ENCODE assay signal across 8 mouse cellular contexts in the genomic region with DNA sequence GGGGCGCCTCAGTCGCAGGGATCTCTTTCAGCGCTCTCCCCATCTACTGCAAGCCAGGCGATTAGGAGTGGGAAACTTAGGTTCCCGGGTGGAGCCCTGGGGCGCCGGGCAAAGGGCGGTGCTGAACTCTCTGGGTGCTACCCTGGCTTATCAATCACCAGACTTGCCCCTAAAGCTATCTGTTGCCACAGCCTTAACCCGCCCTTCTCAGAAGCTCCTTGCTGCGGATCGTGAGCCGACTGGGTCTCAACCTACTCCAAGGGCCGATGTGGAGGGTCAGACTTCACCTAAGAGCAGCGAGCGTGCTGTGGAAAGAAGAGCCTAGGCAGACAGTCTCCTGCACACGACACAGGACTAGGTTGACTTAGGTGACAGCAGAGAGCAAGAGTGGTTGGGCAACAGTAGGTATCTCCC. TPM values are rescaled to one million over a fixed set of nuclear protein-coding genes. Genes with fewer than 3 reads are reported as not detected.
DNase-seq lines count a peak whose midpoint lies in the region; ATAC-seq lines count a peak whose summit lies in the region.

No protein-coding gene starts in this region.

- peak; percentile 18 for ATAC-seq in forebrain, embryonic 15.5 days (replicated peaks)
- peak; percentile 23 for ATAC-seq in kidney, embryonic 16.5 days (ENCODE audit: low FRiP score, low TSS enrichment)
- ATAC-seq in midbrain, embryonic 15.5 days (replicated peaks) = peak; percentile 22

- 0% methylated on average over 16 of the region's 16 CpGs for WGBS in forebrain, embryonic 15.5 days
- WGBS in kidney, embryonic 16.5 days = 0% methylated on average over 16 of the region's 16 CpGs
- WGBS in midbrain, embryonic 15.5 days = under 1% methylated on average over 16 of the region's 16 CpGs

- H3K27me3 ChIP-seq in forebrain, embryonic 15.5 days = no peaks in the 10 kb centered on the region
- H3K27me3 ChIP-seq in kidney, embryonic 16.5 days (ENCODE audit: insufficient read depth, low read length) = no peaks in the 10 kb centered on the region
- no peaks in the 10 kb centered on the region for H3K27me3 ChIP-seq in midbrain, embryonic 15.5 days (replicated peaks)

- DNase-seq in heart, adult 11 months = peak; percentile 95
- no peak for DNase-seq in heart, adult 9 months (ENCODE audit: low spot score in 2 of 2)
- DNase-seq in Muller cell, postnatal 12 days (ENCODE audit: inconsistent ontology term) = peak; percentile 55
- DNase-seq in ovary, adult 18-20 months (ENCODE audit: low spot score) = no peak
- DNase-seq in ovary, postnatal 10 days (ENCODE audit: low spot score) = no peak

- peak overlapping the region; percentile 68 for H3K9ac ChIP-seq in forebrain, embryonic 15.5 days (replicated peaks)
- peak overlapping the region; percentile 81 for H3K9ac ChIP-seq in kidney, embryonic 16.5 days (replicated peaks; ENCODE audit: low read length)
- H3K9ac ChIP-seq in midbrain, embryonic 15.5 days = peak overlapping the region; percentile 75

- no peaks in the 10 kb centered on the region for H3K9me3 ChIP-seq in forebrain, embryonic 15.5 days
- H3K9me3 ChIP-seq in kidney, embryonic 16.5 days (ENCODE audit: low read length) = no peaks in the 10 kb centered on the region
- H3K9me3 ChIP-seq in midbrain, embryonic 15.5 days = no peaks in the 10 kb centered on the region

- peaks cover 17% of the 10 kb centered on the region for H3K4me1 ChIP-seq in forebrain, embryonic 15.5 days
- peaks cover 20% of the 10 kb centered on the region for H3K4me1 ChIP-seq in kidney, embryonic 16.5 days (ENCODE audit: insufficient read depth, low read length)
- peaks cover 20% of the 10 kb centered on the region for H3K4me1 ChIP-seq in midbrain, embryonic 15.5 days

- H3K4me3 ChIP-seq in forebrain, embryonic 15.5 days = peak overlapping the region; percentile 77
- H3K4me3 ChIP-seq in kidney, embryonic 16.5 days (ENCODE audit: low read length) = peak overlapping the region; percentile 71
- peak overlapping the region; percentile 61 for H3K4me3 ChIP-seq in midbrain, embryonic 15.5 days

- H3K4me2 ChIP-seq in forebrain, embryonic 15.5 days (replicated peaks) = peak overlapping the region; percentile 98
- H3K4me2 ChIP-seq in kidney, embryonic 16.5 days (replicated peaks; ENCODE audit: low read depth, low read length) = peak overlapping the region; percentile 79
- H3K4me2 ChIP-seq in midbrain, embryonic 15.5 days = peak overlapping the region; percentile 96

- peak overlapping the region; percentile 83 for H3K27ac ChIP-seq in forebrain, embryonic 15.5 days (replicated peaks)
- H3K27ac ChIP-seq in kidney, embryonic 16.5 days (ENCODE audit: low read length) = peak overlapping the region; percentile 43; the same call in 1 of the 2 replicates
- peak overlapping the region; percentile 78 for H3K27ac ChIP-seq in midbrain, embryonic 15.5 days

- peaks cover 20% of the 10 kb centered on the region; the same call in 1 of the 2 replicates for H3K36me3 ChIP-seq in forebrain, embryonic 15.5 days
- peaks cover 21% of the 10 kb centered on the region for H3K36me3 ChIP-seq in kidney, embryonic 16.5 days (ENCODE audit: insufficient read depth, low read length)
- peaks cover 13% of the 10 kb centered on the region; the same call in 1 of the 2 replicates for H3K36me3 ChIP-seq in midbrain, embryonic 15.5 days (replicated peaks)

RNA-seq across cellular contexts. Expression of a gene that starts 0.6 kb away (rescaled TPM):
- polyA plus RNA-seq in forebrain, embryonic 15.5 days (2015; fragmentation: Nextera tagmentation; extraction: Ambion mirVana) = 42.3 and 50.5 TPM in 2 replicates
- 87.8 and 93.0 TPM in 2 replicates for polyA plus RNA-seq in kidney, embryonic 16.5 days (2015; fragmentation: Nextera tagmentation; extraction: Ambion mirVana)
- 54.7 and 61.3 TPM in 2 replicates for polyA plus RNA-seq in midbrain, embryonic 15.5 days (2015; fragmentation: Nextera tagmentation; extraction: Ambion mirVana)

RNA-seq across cellular contexts. Expression of a gene that starts 11.9 kb away (rescaled TPM):
- 45.4 and 49.0 TPM in 2 replicates for polyA plus RNA-seq in forebrain, embryonic 15.5 days (2015; fragmentation: Nextera tagmentation; extraction: Ambion mirVana)
- 37.2 and 44.3 TPM in 2 replicates for polyA plus RNA-seq in kidney, embryonic 16.5 days (2015; fragmentation: Nextera tagmentation; extraction: Ambion mirVana)
- polyA plus RNA-seq in midbrain, embryonic 15.5 days (2015; fragmentation: Nextera tagmentation; extraction: Ambion mirVana) = 54.7 and 55.0 TPM in 2 replicates

RNA-seq across cellular contexts. Expression of a gene that starts 14.8 kb away (rescaled TPM):
- 0.37 TPM in 1 of 2 replicates, not detected in the other for polyA plus RNA-seq in forebrain, embryonic 15.5 days (2015; fragmentation: Nextera tagmentation; extraction: Ambion mirVana)
- 0.10 and 0.21 TPM in 2 replicates for polyA plus RNA-seq in kidney, embryonic 16.5 days (2015; fragmentation: Nextera tagmentation; extraction: Ambion mirVana)
- not detected in 2 replicates for polyA plus RNA-seq in midbrain, embryonic 15.5 days (2015; fragmentation: Nextera tagmentation; extraction: Ambion mirVana)

RNA-seq across cellular contexts. Expression of a gene that starts 42.0 kb away (rescaled TPM):
- polyA plus RNA-seq in forebrain, embryonic 15.5 days (2015; fragmentation: Nextera tagmentation; extraction: Ambion mirVana) = 3.2 and 3.4 TPM in 2 replicates
- polyA plus RNA-seq in kidney, embryonic 16.5 days (2015; fragmentation: Nextera tagmentation; extraction: Ambion mirVana) = 2.9 and 3.3 TPM in 2 replicates
- 3.5 and 3.6 TPM in 2 replicates for polyA plus RNA-seq in midbrain, embryonic 15.5 days (2015; fragmentation: Nextera tagmentation; extraction: Ambion mirVana)

RNA-seq across cellular contexts. Expression of a gene that starts 46.0 kb away (rescaled TPM):
- polyA plus RNA-seq in forebrain, embryonic 15.5 days (2015; fragmentation: Nextera tagmentation; extraction: Ambion mirVana) = 19.9 and 22.2 TPM in 2 replicates
- polyA plus RNA-seq in kidney, embryonic 16.5 days (2015; fragmentation: Nextera tagmentation; extraction: Ambion mirVana) = 30.9 and 32.4 TPM in 2 replicates
- polyA plus RNA-seq in midbrain, embryonic 15.5 days (2015; fragmentation: Nextera tagmentation; extraction: Ambion mirVana) = 19.6 and 22.0 TPM in 2 replicates

Comparison
In these comparisons a context has a peak if more than half of its experiments do, and no peak if none do; other contexts are left out.
1. DNase-seq: peak in heart, adult 11 months (single experiment) and Muller cell, postnatal 12 days (single experiment); none in heart, adult 9 months (0 of 2), ovary, adult 18-20 months (single experiment) and ovary, postnatal 10 days (single experiment).
2. Peak in every context shown above with its lines, with median percentiles within 50 percentile points of each other: ATAC-seq, H3K27ac ChIP-seq, H3K4me2 ChIP-seq, H3K4me3 ChIP-seq and H3K9ac ChIP-seq.